Mouse (Mus musculus) hindbrain, embryonic 13.5 days (tissue): ENCODE data around the gene Tspan8. TPM values are rescaled to one million over a fixed set of nuclear protein-coding genes. Genes with fewer than 3 reads are reported as not detected.

Experiments used
- ATAC-seq: fragments of 200-750 bp; cut with Nextera tagmentation; 2 replicates; pipeline ENCODE4 v1.8.0; 2017; ENCODE audit warnings: moderate TSS enrichment; ENCODE audit not compliant: low FRiP score
- H3K27ac ChIP-seq: fragments of 300-500 bp; sonication (generic); 2 replicates; pipeline ENCODE4 v1.5.1; 2015; ENCODE audit warnings: inconsistent platforms, mild to moderate bottlenecking, moderate library complexity
- H3K27me3 ChIP-seq: fragments of 300-500 bp; sonication (generic); 2 replicates; pipeline ENCODE4 v1.6.1; 2015; ENCODE audit warnings: mild to moderate bottlenecking, inconsistent platforms
- H3K36me3 ChIP-seq: fragments of 300-500 bp; sonication (generic); 2 replicates; pipeline ENCODE4 v1.6.1; 2015; ENCODE audit warnings: mild to moderate bottlenecking, inconsistent platforms
- H3K4me1 ChIP-seq: fragments of 300-500 bp; sonication (generic); replicated peaks from 2 replicates; pipeline ENCODE4 v1.6.1; 2015; ENCODE audit warnings: inconsistent platforms
- H3K4me2 ChIP-seq: fragments of 300-500 bp; sonication (generic); 2 replicates; pipeline ENCODE4 v1.6.1; 2015; ENCODE audit warnings: inconsistent platforms, mild to moderate bottlenecking, moderate library complexity
- H3K4me3 ChIP-seq: fragments of 300-500 bp; sonication (generic); 2 replicates; pipeline ENCODE4 v1.5.1; 2015; ENCODE audit warnings: mild to moderate bottlenecking, inconsistent platforms
- H3K9ac ChIP-seq: fragments of 300-500 bp; sonication (generic); 2 replicates; pipeline ENCODE4 v1.6.1; 2015; ENCODE audit warnings: mild to moderate bottlenecking, inconsistent platforms
- H3K9me3 ChIP-seq: fragments of 300-500 bp; sonication (generic); 2 replicates; pipeline ENCODE4 v1.6.1; 2016; ENCODE audit warnings: inconsistent platforms
- WGBS: fragments of 180-500 bp; shearing (Covaris S2); methylation state at CpG from one replicate; pipeline ENCODE4 v1.1.7; 2015; 5-methylcytosine and 5-hydroxymethylcytosine counted together
- polyA plus RNA-seq: library from polyadenylated mRNA; unstranded; fragments of >200 nt; fragmentation: Nextera tagmentation; extraction: Ambion mirVana; gene quantifications from 2 replicates; pipeline ENCODE4 v1.2.1, GENCODE M21; 2015

The Tspan8 gene
- polyA plus RNA-seq, 1 experiment from 2014 or later = 1.0 TPM

GRCm38 (mm10) chr10:115803765-115804164, 12.9 kb upstream of the Tspan8 start:
- Histone ChIP-seq H3K36me3 (no peaks in the 10 kb centered on the region), H3K9me3 (no peaks in the 10 kb centered on the region), H3K9ac (no peak overlapping the region), H3K27ac (no peak overlapping the region), H3K4me1 (no peaks in the 10 kb centered on the region), H3K4me3 (no peak overlapping the region), H3K4me2 (no peak overlapping the region), H3K27me3 (no peaks in the 10 kb centered on the region)
- no peak for ATAC-seq
- 92% methylated on average over 2 of the region's 2 CpGs for WGBS

GRCm38 (mm10) chr10:115805987-115806386, 10.6 kb upstream of the Tspan8 start:
- Histone ChIP-seq H3K4me3 (no peak overlapping the region), H3K27me3 (no peaks in the 10 kb centered on the region), H3K4me2 (no peak overlapping the region), H3K4me1 (no peaks in the 10 kb centered on the region), H3K9ac (no peak overlapping the region), H3K9me3 (no peaks in the 10 kb centered on the region), H3K27ac (no peak overlapping the region), H3K36me3 (no peaks in the 10 kb centered on the region)
- 86% methylated on average over 5 of the region's 5 CpGs for WGBS
- no peak for ATAC-seq

GRCm38 (mm10) chr10:115809169-115809568, 7.5 kb upstream of the Tspan8 start:
- Histone ChIP-seq H3K4me3 (no peak overlapping the region), H3K9ac (no peak overlapping the region), H3K27me3 (no peaks in the 10 kb centered on the region), H3K4me2 (no peak overlapping the region), H3K9me3 (no peaks in the 10 kb centered on the region), H3K27ac (no peak overlapping the region), H3K4me1 (no peaks in the 10 kb centered on the region), H3K36me3 (no peaks in the 10 kb centered on the region)
- 71% methylated on average over 7 of the region's 7 CpGs for WGBS
- ATAC-seq = no peak

GRCm38 (mm10) chr10:115811519-115811918, 5.1 kb upstream of the Tspan8 start:
- H3K4me1 ChIP-seq = no peaks in the 10 kb centered on the region
- H3K9me3 ChIP-seq = no peaks in the 10 kb centered on the region
- H3K4me3 ChIP-seq = no peak overlapping the region
- 64% methylated on average over 5 of the region's 5 CpGs for WGBS
- no peaks in the 10 kb centered on the region for H3K27me3 ChIP-seq
- no peak overlapping the region for H3K27ac ChIP-seq
- H3K9ac ChIP-seq = no peak overlapping the region
- H3K4me2 ChIP-seq = no peak overlapping the region
- ATAC-seq = no peak
- H3K36me3 ChIP-seq = no peaks in the 10 kb centered on the region

- ATAC-seq = no peak
- WGBS = 95% methylated on average over 11 of the region's 11 CpGs
- H3K4me3 ChIP-seq = no peak overlapping the region
Observed at GRCm38 (mm10) chr10:115814878-115815277, 1.8 kb upstream of the Tspan8 start.

GRCm38 (mm10) chr10:115817056-115817724, 558 bp downstream of the Tspan8 start:
- Histone ChIP-seq H3K36me3 (no peaks in the 10 kb centered on the region), H3K4me1 (no peaks in the 10 kb centered on the region), H3K4me3 (no peak overlapping the region), H3K27ac (no peak overlapping the region), H3K4me2 (no peak overlapping the region), H3K27me3 (no peaks in the 10 kb centered on the region), H3K9me3 (no peaks in the 10 kb centered on the region), H3K9ac (no peak overlapping the region)
- 72% methylated on average over 13 of the region's 13 CpGs for WGBS
- ATAC-seq = no peak

More at GRCm38 (mm10) chr10:115814878-115815277, 1.8 kb upstream of the Tspan8 start:
- H3K4me1 ChIP-seq = no peaks in the 10 kb centered on the region
- H3K36me3 ChIP-seq = no peaks in the 10 kb centered on the region
- no peak overlapping the region for H3K9ac ChIP-seq
- no peak overlapping the region for H3K27ac ChIP-seq
- H3K27me3 ChIP-seq = no peaks in the 10 kb centered on the region
- H3K9me3 ChIP-seq = no peaks in the 10 kb centered on the region
- H3K4me2 ChIP-seq = no peak overlapping the region

GRCm38 (mm10) chr10:115825289-115825688, 8.7 kb downstream of the Tspan8 start:
- WGBS = 90% methylated on average over 7 of the region's 7 CpGs

GRCm38 (mm10) chr10:115828872-115829271, 12.2 kb downstream of the Tspan8 start:
- ATAC-seq = no peak
- Histone ChIP-seq H3K27ac (no peak overlapping the region), H3K4me1 (no peaks in the 10 kb centered on the region), H3K4me2 (no peak overlapping the region), H3K27me3 (no peaks in the 10 kb centered on the region), H3K4me3 (no peak overlapping the region), H3K9me3 (no peaks in the 10 kb centered on the region), H3K9ac (no peak overlapping the region), H3K36me3 (no peaks in the 10 kb centered on the region)
- WGBS = 89% methylated on average over 5 of the region's 5 CpGs

More at GRCm38 (mm10) chr10:115825289-115825688, 8.7 kb downstream of the Tspan8 start:
- Histone ChIP-seq H3K4me3 (no peak overlapping the region), H3K9ac (no peak overlapping the region), H3K36me3 (no peaks in the 10 kb centered on the region), H3K4me1 (no peaks in the 10 kb centered on the region), H3K27me3 (no peaks in the 10 kb centered on the region), H3K4me2 (no peak overlapping the region), H3K9me3 (no peaks in the 10 kb centered on the region), H3K27ac (no peak overlapping the region)
- ATAC-seq = no peak

GRCm38 (mm10) chr10:115829696-115830095, 13.1 kb downstream of the Tspan8 start:
- Histone ChIP-seq H3K36me3 (no peaks in the 10 kb centered on the region), H3K9ac (no peak overlapping the region), H3K4me3 (no peak overlapping the region), H3K4me1 (no peaks in the 10 kb centered on the region), H3K27ac (no peak overlapping the region), H3K27me3 (no peaks in the 10 kb centered on the region), H3K9me3 (no peaks in the 10 kb centered on the region), H3K4me2 (no peak overlapping the region)
- 82% methylated on average over 1 of the region's 1 CpGs for WGBS
- ATAC-seq = no peak

GRCm38 (mm10) chr10:115830726-115831125, 14.1 kb downstream of the Tspan8 start:
- ATAC-seq = no peak
- Histone ChIP-seq H3K36me3 (no peaks in the 10 kb centered on the region), H3K9ac (no peak overlapping the region), H3K4me2 (no peak overlapping the region), H3K27ac (no peak overlapping the region), H3K4me1 (no peaks in the 10 kb centered on the region), H3K9me3 (no peaks in the 10 kb centered on the region), H3K4me3 (no peak overlapping the region), H3K27me3 (no peaks in the 10 kb centered on the region)
- 65% methylated on average over 3 of the region's 3 CpGs for WGBS

- no peaks in the 10 kb centered on the region for H3K36me3 ChIP-seq
- H3K27ac ChIP-seq = no peak overlapping the region
- no peaks in the 10 kb centered on the region for H3K9me3 ChIP-seq
- H3K27me3 ChIP-seq = no peaks in the 10 kb centered on the region
- no peaks in the 10 kb centered on the region for H3K4me1 ChIP-seq
- 94% methylated on average over 6 of the region's 6 CpGs for WGBS
- no peak overlapping the region for H3K4me2 ChIP-seq
- ATAC-seq = no peak
- no peak overlapping the region for H3K9ac ChIP-seq
- no peak overlapping the region for H3K4me3 ChIP-seq
Observed at GRCm38 (mm10) chr10:115834017-115834416, 17.4 kb downstream of the Tspan8 start.

GRCm38 (mm10) chr10:115846930-115847329, 30.3 kb downstream of the Tspan8 start:
- 55% methylated on average over 18 of the region's 18 CpGs for WGBS
- peak; percentile 46; the same call in 1 of the 2 replicates for ATAC-seq

GRCm38 (mm10) chr10:115848511-115848910, 31.9 kb downstream of the Tspan8 start:
- Histone ChIP-seq H3K27ac (no peak overlapping the region), H3K9me3 (no peaks in the 10 kb centered on the region), H3K36me3 (no peaks in the 10 kb centered on the region), H3K9ac (no peak overlapping the region), H3K4me1 (peaks cover 4% of the 10 kb centered on the region), H3K27me3 (no peaks in the 10 kb centered on the region), H3K4me3 (no peak overlapping the region), H3K4me2 (no peak overlapping the region)
- WGBS = 88% methylated on average over 1 of the region's 1 CpGs
- no peak for ATAC-seq

More at GRCm38 (mm10) chr10:115846930-115847329, 30.3 kb downstream of the Tspan8 start:
- Histone ChIP-seq H3K4me1 (peaks cover 4% of the 10 kb centered on the region), H3K27ac (peak overlapping the region; percentile 35; the same call in 1 of the 2 replicates), H3K4me3 (no peak overlapping the region), H3K9me3 (no peaks in the 10 kb centered on the region), H3K4me2 (peak overlapping the region; percentile 13; the same call in 1 of the 2 replicates), H3K36me3 (no peaks in the 10 kb centered on the region), H3K27me3 (no peaks in the 10 kb centered on the region), H3K9ac (no peak overlapping the region)
